Mouse (Mus musculus) testis, postnatal 14 days (tissue): Measurements from ENCODE around the gene Lhfp.
"Not testable (repeated sequence)": the region's sequence is repeated elsewhere in the genome, so short reads cannot be mapped to it uniquely, and the experiment has no call there.

Source experiments
- DNase-seq: peaks from one replicate; pipeline ENCODE4 v3.0.0; 2021; ENCODE audit warnings: low spot score

Gene Lhfp

GRCm38 (mm10) chr3:53213746-53214271 lies 172.5 kb downstream of the Lhfp start:
- DNase-seq: no peak

- DNase-seq: no peak
Measured at GRCm38 (mm10) chr3:53214386-53214785, 173.1 kb downstream of the Lhfp start.

- no peak for DNase-seq
Measured at GRCm38 (mm10) chr3:53217697-53218096, 176.4 kb downstream of the Lhfp start.

- DNase-seq: no peak
Measured at GRCm38 (mm10) chr3:53221531-53222272, 180.4 kb downstream of the Lhfp start.

- no peak for DNase-seq
Measured at GRCm38 (mm10) chr3:53224141-53224540, 182.8 kb downstream of the Lhfp start.

GRCm38 (mm10) chr3:53225774-53226173 lies 184.4 kb downstream of the Lhfp start:
- DNase-seq: peak; percentile 32

- DNase-seq: no peak
Measured at GRCm38 (mm10) chr3:53226223-53226622, 184.9 kb downstream of the Lhfp start.

GRCm38 (mm10) chr3:53227866-53228265 lies 186.5 kb downstream of the Lhfp start:
- DNase-seq: no peak

GRCm38 (mm10) chr3:53230562-53230961 lies 189.2 kb downstream of the Lhfp start:
- DNase-seq: no peak

GRCm38 (mm10) chr3:53231112-53231511 lies 189.8 kb downstream of the Lhfp start:
- no peak for DNase-seq

GRCm38 (mm10) chr3:53232411-53232810 lies 191.1 kb downstream of the Lhfp start:
- DNase-seq: not testable (repeated sequence)

GRCm38 (mm10) chr3:53234689-53235088 lies 193.4 kb downstream of the Lhfp start:
- no peak for DNase-seq

- no peak for DNase-seq
Measured at GRCm38 (mm10) chr3:53236471-53236870, 195.1 kb downstream of the Lhfp start.

- no peak for DNase-seq
Measured at GRCm38 (mm10) chr3:53240150-53240549, 198.8 kb downstream of the Lhfp start.

- no peak for DNase-seq
Measured at GRCm38 (mm10) chr3:53245571-53246208, 204.4 kb downstream of the Lhfp start.

GRCm38 (mm10) chr3:53247102-53247501 lies 205.8 kb downstream of the Lhfp start:
- no peak for DNase-seq

- DNase-seq: no peak
Measured at GRCm38 (mm10) chr3:53248158-53248874, 207.0 kb downstream of the Lhfp start.

GRCm38 (mm10) chr3:53252556-53252955 lies 211.2 kb downstream of the Lhfp start:
- DNase-seq: no peak

GRCm38 (mm10) chr3:53253223-53253832 lies 212.0 kb downstream of the Lhfp start:
- no peak for DNase-seq

GRCm38 (mm10) chr3:53258657-53259158 lies 217.4 kb downstream of the Lhfp start:
- DNase-seq: no peak

GRCm38 (mm10) chr3:53266116-53266515 lies 224.8 kb downstream of the Lhfp start:
- DNase-seq: no peak

GRCm38 (mm10) chr3:53267046-53267445 lies 225.7 kb downstream of the Lhfp start:
- no peak for DNase-seq
